In the genomic region with DNA sequence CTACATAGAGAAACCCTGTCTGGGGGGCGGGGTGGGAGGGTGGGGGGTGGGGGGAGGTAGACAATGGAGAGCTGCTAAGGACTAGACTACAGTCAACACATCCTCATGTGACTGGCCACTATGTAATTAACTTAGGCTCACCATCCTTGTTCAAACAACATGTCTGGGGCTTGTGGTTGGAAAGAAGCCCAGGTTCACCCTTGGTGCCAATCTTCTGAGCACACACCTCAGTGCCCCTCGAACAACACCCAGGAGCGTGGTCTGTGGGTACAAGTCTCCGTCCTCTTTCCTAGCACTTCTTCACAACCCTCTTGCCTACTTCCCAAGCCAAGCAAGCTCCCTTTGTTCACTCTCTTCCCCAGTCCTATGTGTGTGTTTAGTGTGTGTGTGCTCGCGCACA, we compare ENCODE assay signal across 30 mouse cellular contexts. TPM values are rescaled to one million over a fixed set of nuclear protein-coding genes. Genes with fewer than 3 reads are reported as not detected.
DNase-seq lines count a peak whose midpoint lies in the region; ATAC-seq lines count a peak whose summit lies in the region.
"Had no signal": no experiment of that assay in that cellular context is flagged by ENCODE, and none has a peak within 500 bp of the region (broad histone marks: within the 10 kb centered on the region; RNA-seq: fewer than 3 reads in every experiment).

No protein-coding gene starts in this region.

- H3K4me1 ChIP-seq in neural tube, embryonic 11.5 days (ENCODE audit: control insufficient read depth, insufficient read depth, low read length), result peaks cover 4% of the 10 kb centered on the region
- H3K4me1 ChIP-seq in neural tube, embryonic 15.5 days, result peaks cover 53% of the 10 kb centered on the region

- no peaks in the 10 kb centered on the region for H3K9me3 ChIP-seq in neural tube, embryonic 11.5 days (ENCODE audit: control insufficient read depth, low read length)
- H3K9me3 ChIP-seq in neural tube, embryonic 15.5 days (replicated peaks), result no peaks in the 10 kb centered on the region
- H3K9me3 ChIP-seq: embryonic facial prominence, embryonic 13.5 days; heart, embryonic 13.5 days; limb, embryonic 10.5 days; limb, embryonic 15.5 days; neural tube, embryonic 13.5 days had no signal

- ATAC-seq in neural tube, embryonic 11.5 days (ENCODE audit: insufficient read depth, low FRiP score, low TSS enrichment), result 0 out of 2 replicates have a peak, but pooled peaks have one; percentile 20
- no peak for ATAC-seq in neural tube, embryonic 15.5 days (ENCODE audit: low FRiP score)
- ATAC-seq: CD4-positive, CD25-positive, alpha-beta regulatory T cell, adult 4 months; forebrain, embryonic 16.5 days; intestine, postnatal 0 days; liver, postnatal 0 days; midbrain, embryonic 16.5 days had no signal

- 94% methylated on average over 6 of the region's 6 CpGs for WGBS in neural tube, embryonic 11.5 days
- 92% methylated on average over 6 of the region's 6 CpGs for WGBS in neural tube, embryonic 15.5 days

- no peak overlapping the region for H3K27ac ChIP-seq in neural tube, embryonic 11.5 days (ENCODE audit: low read depth, low read length)
- no peak overlapping the region for H3K27ac ChIP-seq in neural tube, embryonic 15.5 days (replicated peaks)
- H3K27ac ChIP-seq: heart, embryonic 13.5 days; hindbrain, embryonic 14.5 days; limb, embryonic 10.5 days had no signal

- no peaks in the 10 kb centered on the region for H3K27me3 ChIP-seq in neural tube, embryonic 11.5 days (ENCODE audit: control insufficient read depth, insufficient read depth, low read length)
- H3K27me3 ChIP-seq in neural tube, embryonic 15.5 days (replicated peaks), result no peaks in the 10 kb centered on the region
- H3K27me3 ChIP-seq: embryonic facial prominence, embryonic 13.5 days; heart, embryonic 13.5 days; limb, embryonic 15.5 days; neural tube, embryonic 13.5 days had no signal

- H3K36me3 ChIP-seq in neural tube, embryonic 11.5 days (ENCODE audit: control insufficient read depth, insufficient read depth, low read length), result no peaks in the 10 kb centered on the region
- no peaks in the 10 kb centered on the region for H3K36me3 ChIP-seq in neural tube, embryonic 15.5 days
- H3K36me3 ChIP-seq: embryonic facial prominence, embryonic 13.5 days; heart, embryonic 13.5 days; limb, embryonic 10.5 days; limb, embryonic 15.5 days; neural tube, embryonic 13.5 days had no signal

- DNase-seq in cerebellum, adult 9-10 months, result peak; percentile 52
- DNase-seq in cerebellum, postnatal 4 days (ENCODE audit: low spot score in 2 of 2), result no peak
- peak; percentile 3 for DNase-seq in kidney, adult 18-20 months
- no peak for DNase-seq in kidney, postnatal 4 days
- DNase-seq in neural tube, embryonic 11.5 days (ENCODE audit: low spot score), result no peak
- DNase-seq in urinary bladder, postnatal 14 days (ENCODE audit: low spot score), result no peak
- DNase-seq: adrenal gland, adult 8-10 months; embryo, embryonic 11 days; gastrocnemius, postnatal 10 days; layer of hippocampus, adult 9-11 months; liver, postnatal 0 days; lung, postnatal 36 days had no signal

- H3K4me2 ChIP-seq in neural tube, embryonic 11.5 days (ENCODE audit: low read depth), result no peak overlapping the region
- H3K4me2 ChIP-seq in neural tube, embryonic 15.5 days, result no peak overlapping the region
- H3K4me2 ChIP-seq: embryonic facial prominence, embryonic 13.5 days; heart, embryonic 13.5 days; hindbrain, embryonic 14.5 days; limb, embryonic 15.5 days; midbrain, embryonic 11.5 days; neural tube, embryonic 13.5 days had no signal

- H3K9ac ChIP-seq in neural tube, embryonic 11.5 days (ENCODE audit: low read length), result no peak overlapping the region
- no peak overlapping the region for H3K9ac ChIP-seq in neural tube, embryonic 15.5 days (replicated peaks)
- H3K9ac ChIP-seq: embryonic facial prominence, embryonic 13.5 days; heart, embryonic 13.5 days; hindbrain, embryonic 14.5 days; limb, embryonic 15.5 days; liver, postnatal 0 days; neural tube, embryonic 13.5 days had no signal

- no peak overlapping the region for H3K4me3 ChIP-seq in neural tube, embryonic 11.5 days (ENCODE audit: low read depth, low read length)
- H3K4me3 ChIP-seq in neural tube, embryonic 15.5 days (replicated peaks), result no peak overlapping the region
- H3K4me3 ChIP-seq: embryonic facial prominence, embryonic 13.5 days; erythroblast, embryonic 14.5 days; heart, embryonic 13.5 days; limb, embryonic 10.5 days; limb, embryonic 15.5 days; neural tube, embryonic 13.5 days had no signal

RNA-seq across cellular contexts. Expression of gene E030018B13Rik, which starts 10.5 kb away (rescaled TPM):
- not detected in 2 replicates for polyA plus RNA-seq in neural tube, embryonic 11.5 days (2014; fragmentation: Nextera tagmentation; extraction: Ambion mirVana)
- not detected in 2 replicates for polyA plus RNA-seq in neural tube, embryonic 15.5 days (2015; fragmentation: Nextera tagmentation; extraction: Ambion mirVana)
- polyA plus RNA-seq: CD4-positive, CD25-positive, alpha-beta regulatory T cell, adult 4 months; embryonic facial prominence, embryonic 13.5 days; erythroblast, embryonic 14.5 days; forebrain, embryonic 11.5 days; heart, embryonic 13.5 days; hindbrain, embryonic 14.5 days; intestine, postnatal 0 days; kidney, embryonic 16.5 days; limb, embryonic 10.5 days; limb, embryonic 15.5 days; lung, embryonic 16.5 days; midbrain, embryonic 16.5 days; small intestine, adult 2 months; testis, adult 2 months had no signal

RNA-seq across cellular contexts. Expression of gene Klf13, which starts 11.6 kb away (rescaled TPM):
- polyA plus RNA-seq in neural tube, embryonic 11.5 days (2014; fragmentation: Nextera tagmentation; extraction: Ambion mirVana), result 31.6 and 33.8 TPM in 2 replicates
- polyA plus RNA-seq in neural tube, embryonic 15.5 days (2015; fragmentation: Nextera tagmentation; extraction: Ambion mirVana), result 24.7 and 26.8 TPM in 2 replicates

Comparison
In these comparisons a context has a peak if more than half of its experiments do, and no peak if none do; other contexts are left out.
1. DNase-seq: peak in cerebellum, adult 9-10 months (single experiment) and kidney, adult 18-20 months (single experiment); none in cerebellum, postnatal 4 days (0 of 2), kidney, postnatal 4 days (0 of 2), neural tube, embryonic 11.5 days (single experiment) and urinary bladder, postnatal 14 days (single experiment).